Mouse (Mus musculus): ENCODE results near the gene Crlf3. TPM values are rescaled to one million over a fixed set of nuclear protein-coding genes. Genes with fewer than 3 reads are reported as not detected.

Crlf3 gene
- 1 to 10 TPM; 4.7 to 6.8 TPM for total RNA-seq (2021)
- long read RNA-seq, experiment 1, partial matches to known transcripts = 0 of 4 reads
- long read RNA-seq, experiment 1, other reads (novel, unspliced or antisense) = 1 of 4 reads
- long read RNA-seq, experiment 2, partial matches to known transcripts = 0 of 4 reads
- long read RNA-seq, experiment 2, other reads (novel, unspliced or antisense) = 1 of 4 reads

DNA sequence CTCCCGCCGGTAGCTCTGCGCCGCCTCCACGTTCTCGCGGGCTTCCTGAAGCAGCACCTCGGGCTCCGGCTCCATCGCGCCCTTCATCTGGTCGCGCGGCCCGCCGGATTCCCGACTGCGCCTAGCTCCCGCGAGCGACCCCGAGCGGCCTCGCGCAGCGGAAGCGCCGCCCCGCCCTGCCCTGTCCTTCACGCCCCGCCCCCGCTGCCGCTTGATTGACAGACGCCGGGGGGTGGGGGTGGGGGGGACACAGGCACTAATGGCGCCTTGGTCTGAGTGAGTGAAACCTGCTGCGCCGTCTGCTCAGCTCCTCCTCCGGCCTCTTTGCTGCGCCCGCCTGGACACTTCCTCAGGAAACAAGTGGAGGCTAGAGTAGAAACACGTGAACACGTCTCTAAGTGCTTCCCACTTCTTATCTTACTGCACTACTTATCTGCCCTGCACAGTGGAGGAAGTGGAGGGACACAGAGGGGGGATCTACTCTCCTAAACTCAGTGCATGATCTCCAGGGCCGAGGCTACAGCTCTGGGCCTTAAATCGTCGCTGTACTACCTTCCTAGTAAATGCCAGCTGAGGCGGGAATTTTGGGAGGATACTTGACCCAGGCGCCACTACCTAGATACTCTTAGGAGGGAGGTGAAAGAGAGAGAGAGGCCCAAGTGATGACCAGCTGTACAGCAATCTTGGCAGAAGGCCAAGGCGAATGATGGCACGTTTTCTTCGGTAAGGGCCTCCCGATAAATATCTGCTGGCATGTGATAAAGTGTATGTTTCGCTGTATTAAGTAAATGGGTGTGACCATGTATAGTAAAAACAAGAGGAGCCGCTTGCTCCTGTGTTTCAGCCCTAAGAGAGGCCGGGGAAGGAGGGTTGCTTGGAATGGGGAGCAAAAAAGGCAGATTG lies at the start of gene Crlf3:
Gene Crlf3, minus strand, starts transcription at position 166 of the 903 bp plus-strand sequence.
- intact Hi-C loops (cut with DNase I) = loop anchor here (5.0 kb wide), 1 partner anchor 39 kb away; no protein-coding TSS in a partner anchor
- peak; percentile 88 to 92 for DNase-seq

DNA sequence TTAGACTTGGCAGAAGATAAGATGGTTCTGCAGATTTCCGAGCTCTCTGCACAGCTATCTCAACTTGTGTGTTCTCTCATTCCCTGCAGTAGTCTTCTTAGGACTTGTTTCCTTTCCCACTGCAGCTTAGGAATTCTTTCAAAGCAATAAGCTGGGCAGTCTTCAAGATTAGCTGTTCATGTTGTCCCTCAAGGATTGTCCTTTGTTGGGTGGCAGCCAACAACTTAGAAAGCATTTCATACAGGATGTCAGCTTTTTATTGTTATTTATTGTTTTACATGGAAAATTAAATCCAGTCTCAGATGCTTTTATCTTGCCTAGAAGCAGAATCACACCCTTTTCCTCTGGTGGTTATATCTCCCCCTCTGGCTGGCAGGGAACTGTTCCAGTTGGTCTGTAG lies 35.6 kb upstream of the Crlf3 start:
- DNase-seq = no peak

DNA sequence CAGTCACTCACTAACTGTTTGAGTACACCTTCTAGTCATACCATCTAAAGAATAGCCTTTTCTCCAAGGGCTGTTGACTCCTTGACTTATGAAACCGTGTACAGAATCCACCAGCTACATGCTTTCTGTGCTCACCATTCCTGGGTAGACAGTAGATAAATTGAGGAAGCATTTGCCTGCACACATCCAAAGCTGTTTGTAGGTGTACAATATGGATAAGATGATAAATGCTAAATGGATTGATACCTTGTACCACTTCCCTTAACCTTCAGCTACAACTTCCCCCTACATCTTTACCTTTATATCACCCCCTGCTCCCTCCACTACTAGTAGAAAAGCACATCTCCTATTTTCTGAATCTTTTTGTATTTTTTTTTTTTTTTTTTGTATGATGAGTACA lies 23.6 kb upstream of the Crlf3 start:
- no peak for DNase-seq
- intact Hi-C loops (cut with DNase I) = no loop called here

More for the DNA sequence above, 35.6 kb upstream of the Crlf3 start:
- intact Hi-C loops (cut with DNase I) = no loop called here

DNA sequence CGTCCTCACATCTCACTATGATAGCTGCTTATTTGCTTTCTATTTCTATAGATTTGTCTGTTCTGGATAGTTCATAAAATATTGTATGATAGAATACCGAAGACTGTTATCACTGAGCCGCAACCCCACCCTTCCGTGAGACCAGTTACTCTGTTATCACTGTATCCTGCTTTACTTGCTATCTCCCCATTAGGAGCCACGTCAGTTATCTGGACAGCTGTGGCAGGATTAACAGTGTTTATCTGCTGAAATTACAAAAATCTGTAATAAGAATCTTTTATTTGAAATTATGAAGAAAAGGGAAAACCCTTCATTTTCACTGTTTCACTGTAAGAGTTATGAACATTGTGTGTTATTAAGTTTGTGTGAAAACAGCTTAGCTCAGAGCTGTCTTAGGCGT lies 20.5 kb upstream of the Crlf3 start:
- DNase-seq = no peak
- intact Hi-C loops (cut with DNase I) = no loop called here

DNA sequence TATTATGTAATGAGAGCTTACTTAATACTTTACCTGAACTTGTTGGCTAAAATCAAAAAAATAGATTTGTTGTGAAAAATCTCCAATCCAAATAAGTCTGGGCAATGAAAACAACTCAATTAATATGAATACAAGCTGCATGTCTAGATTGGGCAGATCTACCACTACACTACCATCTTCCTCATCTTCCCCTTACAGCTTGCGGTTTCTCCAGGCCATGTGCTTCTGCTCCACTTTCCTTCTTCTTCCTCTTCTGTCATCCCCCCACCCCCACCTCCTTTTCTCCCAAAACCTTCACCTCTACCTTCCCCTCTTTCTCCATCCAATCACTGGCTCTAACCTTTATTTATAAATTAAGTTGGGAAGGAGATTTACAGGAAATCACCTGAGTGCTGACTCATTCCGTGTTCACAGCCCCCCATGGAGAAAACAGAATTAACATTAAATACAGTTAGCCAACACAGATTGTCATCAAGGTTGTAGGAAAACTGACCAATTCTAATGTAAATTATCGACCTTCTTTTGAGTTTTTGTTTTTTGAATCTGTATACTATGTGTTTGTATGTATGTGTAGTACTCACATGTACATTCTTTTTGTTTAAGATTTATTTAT lies 17.8 kb upstream of the Crlf3 start:
- DNase-seq = no peak
- intact Hi-C loops (cut with DNase I) = no loop called here

DNA sequence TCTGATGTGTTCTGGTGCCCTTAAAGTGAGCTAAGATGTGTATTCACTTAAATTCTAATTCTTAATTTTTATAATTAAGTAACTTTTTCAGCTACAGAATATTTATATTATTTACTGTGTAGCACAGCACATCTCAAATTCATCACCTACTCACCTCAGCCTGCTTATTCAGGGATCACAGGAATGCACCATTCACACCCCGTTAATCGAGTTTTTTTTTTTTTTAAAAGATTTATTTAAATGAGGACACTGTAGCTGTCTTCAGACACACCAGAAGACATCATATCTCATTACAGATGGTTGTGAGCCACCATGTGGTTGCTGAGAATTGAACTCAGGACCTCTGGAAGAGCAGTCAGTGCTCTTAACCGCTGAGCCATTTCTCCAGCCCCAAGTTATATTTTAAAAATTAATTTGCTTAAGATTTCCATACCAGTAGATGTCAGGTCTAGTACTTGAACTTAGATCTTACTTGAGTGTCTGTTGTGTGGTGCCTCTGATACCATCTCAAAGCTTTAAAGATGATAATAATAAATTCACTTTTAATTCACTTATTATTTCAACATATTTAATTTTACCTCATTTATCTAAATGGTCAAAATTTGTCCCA lies 9.9 kb upstream of the Crlf3 start:
- DNase-seq = no peak
- intact Hi-C loops (cut with DNase I) = no loop called here

DNA sequence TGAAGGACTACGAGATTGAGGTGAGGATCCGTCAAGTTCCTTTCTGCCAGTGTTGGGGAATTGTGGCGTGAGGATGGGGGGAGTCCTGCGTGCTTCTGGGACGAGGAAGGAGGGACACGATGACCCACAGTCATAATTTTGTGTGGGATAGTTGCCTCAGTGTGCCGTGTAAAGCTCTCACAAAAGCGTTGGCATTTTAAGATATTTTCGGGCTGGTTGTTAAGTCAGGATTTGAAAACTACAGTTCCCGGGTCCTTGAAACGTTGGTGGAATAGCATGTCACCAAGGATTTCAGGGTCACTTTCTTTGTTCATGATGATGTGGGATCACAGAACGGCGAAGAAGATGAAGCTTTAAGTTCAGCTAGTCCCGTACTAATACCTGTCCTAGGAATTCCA lies 9.0 kb upstream of the Crlf3 start:
- intact Hi-C loops (cut with DNase I) = no loop called here
- no peak for DNase-seq

DNA sequence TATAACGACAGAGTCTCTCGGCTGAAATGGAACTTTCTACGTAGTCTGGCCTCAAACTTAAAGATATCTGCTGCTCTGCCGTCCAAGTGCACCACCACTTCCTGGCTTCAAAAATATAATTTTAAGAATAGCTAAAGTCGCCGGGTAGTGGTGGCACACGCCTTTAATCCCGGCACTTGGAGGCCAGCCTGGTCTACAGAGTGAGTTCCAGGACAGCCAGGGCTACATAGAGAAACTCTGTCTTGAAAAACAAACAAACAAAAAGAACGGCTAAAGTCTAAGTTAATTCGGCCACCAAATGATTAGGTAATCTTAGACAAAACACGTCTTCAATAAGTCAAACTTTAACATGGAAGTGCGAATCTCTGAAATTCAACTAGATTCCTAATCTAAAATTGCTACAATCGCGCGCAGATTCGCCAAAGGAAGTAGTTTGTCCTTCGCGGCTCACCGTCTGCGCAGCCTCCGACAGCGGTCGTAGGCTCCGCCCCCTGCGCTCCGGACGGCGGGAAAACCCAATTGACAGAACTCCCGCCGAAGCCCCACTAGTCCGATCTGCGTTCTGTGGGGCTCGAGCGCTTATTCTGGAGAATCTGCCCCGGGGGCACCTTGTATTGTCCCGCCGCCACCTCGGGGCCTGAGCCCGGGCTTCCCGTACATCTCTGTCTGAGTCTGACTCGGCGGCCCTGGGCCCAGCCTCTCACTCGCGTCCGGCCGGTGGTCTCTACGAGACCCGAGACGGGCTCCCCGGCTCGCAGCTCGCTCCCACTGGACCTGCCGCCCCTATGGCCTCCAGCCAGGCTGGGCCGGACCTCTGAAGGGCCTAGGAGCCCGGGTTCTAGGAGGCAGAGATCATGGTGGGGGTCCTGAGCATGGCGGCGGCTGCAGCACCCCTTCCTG lies 8.4 kb upstream of the Crlf3 start, which contains the start of gene Atad5:
Gene Atad5, plus strand, starts transcription at position 484 of the 900 bp plus-strand sequence.
- intact Hi-C loops (cut with DNase I) = no loop called here
- peak; percentile 84 to 86 for DNase-seq

DNA sequence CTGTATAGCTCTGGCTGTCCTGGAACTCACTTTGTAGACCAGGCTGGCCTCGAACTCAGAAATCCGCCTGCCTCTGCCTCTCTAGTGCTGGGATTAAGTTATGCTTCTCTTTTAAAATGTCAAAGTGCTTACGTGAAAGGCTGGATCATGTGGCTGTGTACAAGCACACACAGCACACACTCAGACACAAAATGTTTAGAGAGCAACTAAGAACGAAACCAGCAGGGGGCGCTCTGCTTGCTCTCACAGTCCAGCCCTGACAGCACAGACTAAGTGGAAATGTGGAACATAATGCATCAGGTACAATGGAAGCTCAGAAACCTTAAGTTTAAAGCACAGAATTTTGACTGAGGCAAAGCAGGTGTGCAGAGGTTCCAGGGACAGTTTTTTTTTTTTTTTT lies 6.1 kb upstream of the Crlf3 start:
- intact Hi-C loops (cut with DNase I) = no loop called here
- peak; percentile 62 to 67 for DNase-seq

DNA sequence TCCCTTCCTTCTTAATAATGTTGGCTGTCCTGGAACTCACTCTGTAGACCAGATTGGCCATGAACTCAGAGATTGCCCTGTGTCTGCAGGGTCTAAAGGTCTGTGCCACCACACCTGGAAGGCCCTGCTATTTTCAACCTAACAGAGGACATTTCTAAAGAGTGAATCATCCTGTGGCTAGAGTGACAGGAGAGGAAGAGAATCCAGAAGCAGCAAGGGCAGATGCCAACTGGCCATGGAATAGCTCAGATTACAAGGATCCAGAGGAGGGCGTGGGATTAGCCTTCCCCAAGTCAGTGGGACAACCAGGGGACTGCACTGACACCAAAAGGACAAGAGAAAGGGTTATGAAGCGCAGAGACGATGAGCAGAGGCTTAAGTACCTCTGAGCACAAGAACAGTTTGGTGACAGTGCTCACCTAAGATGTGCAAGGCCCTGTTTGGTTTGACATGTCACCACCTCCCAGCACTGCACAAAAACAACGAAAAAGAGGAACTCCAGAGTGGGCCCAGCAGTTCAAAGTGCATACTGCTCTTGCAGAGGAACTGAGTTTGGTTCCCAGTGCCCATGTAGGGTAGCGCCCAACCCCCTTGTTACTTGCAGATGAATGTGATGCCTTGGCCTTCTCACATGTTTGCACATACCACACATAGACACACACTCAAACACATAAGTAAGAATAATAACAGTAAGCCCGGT lies 4.7 kb upstream of the Crlf3 start:
- no peak for DNase-seq
- intact Hi-C loops (cut with DNase I) = no loop called here

DNA sequence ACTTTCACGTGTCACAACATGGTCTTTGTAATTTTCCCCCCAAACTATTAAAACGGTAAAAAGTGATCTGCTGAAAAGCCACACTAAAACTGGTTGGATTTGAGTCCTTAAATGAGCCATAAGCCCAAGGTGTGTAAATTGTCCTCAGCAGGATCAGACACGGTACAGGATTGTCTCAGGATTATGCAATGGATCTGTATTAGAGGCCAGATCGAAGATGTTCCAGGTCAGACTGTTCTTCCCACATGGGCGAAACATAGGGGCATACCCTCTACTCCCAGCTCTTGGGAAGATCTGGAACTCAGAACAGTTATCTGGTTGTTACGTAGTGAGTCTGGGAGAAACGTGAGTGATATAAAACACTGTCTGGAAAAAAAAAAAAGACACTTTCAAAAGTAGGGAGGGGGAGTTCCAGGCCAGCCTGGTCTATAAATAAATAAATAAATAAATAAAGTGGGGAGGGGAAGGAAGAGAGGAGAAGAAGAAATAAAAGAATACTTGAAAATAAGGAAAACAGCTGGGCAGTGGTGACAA lies 1.1 kb upstream of the Crlf3 start:
- intact Hi-C loops (cut with DNase I) = loop anchor here (5.0 kb wide), 1 partner anchor 40 kb away; no protein-coding TSS in a partner anchor
- no peak for DNase-seq

DNA sequence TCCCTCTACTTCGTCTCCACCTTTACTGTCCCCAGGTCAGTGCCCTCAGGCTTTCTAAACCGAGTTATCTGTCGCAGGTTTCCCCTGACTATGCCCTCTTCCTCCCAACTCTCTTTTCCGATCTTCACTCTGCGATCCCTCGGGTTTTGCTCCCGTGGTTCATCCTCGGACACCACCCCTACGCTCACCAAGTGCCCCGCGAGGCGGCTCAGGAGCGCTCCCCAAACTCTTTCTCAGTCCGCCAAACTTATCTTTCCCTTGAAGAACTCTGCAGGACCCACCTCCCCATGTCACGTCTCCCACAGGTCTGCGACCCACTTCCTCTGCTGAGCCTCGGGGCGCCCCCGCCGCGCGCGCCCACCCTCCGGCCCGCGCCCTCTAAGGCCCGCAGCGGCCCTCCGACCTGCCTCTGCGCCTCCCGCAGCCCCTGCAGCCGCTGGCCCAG lies 388 bp downstream of the Crlf3 start:
- no peak for DNase-seq
- intact Hi-C loops (cut with DNase I) = loop anchor here (5.0 kb wide), 1 partner anchor 38 kb away; no protein-coding TSS in a partner anchor

DNA sequence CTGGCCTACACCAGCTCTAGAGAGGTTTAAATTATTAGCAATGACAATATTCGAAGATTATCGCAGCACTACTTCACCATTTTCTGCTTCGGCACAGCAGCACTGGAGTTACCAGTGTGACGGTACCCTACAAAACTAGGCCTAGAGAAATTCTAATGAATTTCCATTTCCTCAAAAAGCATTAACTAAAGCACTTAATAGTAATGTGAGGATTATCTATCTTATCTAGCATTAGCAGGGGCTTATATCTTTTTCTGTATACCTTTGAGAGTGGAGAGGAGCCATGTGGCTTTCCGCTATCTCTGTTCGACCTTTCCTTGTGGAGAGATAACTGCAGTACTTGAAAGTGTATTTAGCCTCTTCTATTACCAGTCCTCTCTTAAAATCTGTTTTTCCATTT lies 1.0 kb downstream of the Crlf3 start:
- intact Hi-C loops (cut with DNase I) = loop anchor here (5.0 kb wide), 1 partner anchor 37 kb away; no protein-coding TSS in a partner anchor
- DNase-seq = no peak

DNA sequence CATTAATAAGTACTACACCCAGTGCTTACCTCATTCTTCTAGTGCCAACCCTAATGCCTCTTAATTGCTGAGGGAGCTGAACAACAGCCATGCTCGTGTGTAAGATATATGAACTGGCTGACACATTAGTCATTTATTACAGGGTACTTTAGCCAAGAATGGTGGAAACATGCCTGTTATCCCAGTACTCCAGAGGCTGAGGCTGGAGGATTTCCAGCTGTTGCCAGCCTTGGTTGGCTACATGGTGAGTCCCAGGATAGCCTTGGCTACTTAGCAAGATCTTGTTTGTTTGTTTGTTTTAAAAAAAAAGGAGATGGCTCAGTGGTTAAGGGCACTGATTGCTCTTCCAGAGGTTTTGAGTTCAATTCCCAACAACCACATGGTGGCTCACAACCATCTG lies 2.0 kb downstream of the Crlf3 start:
- intact Hi-C loops (cut with DNase I) = no loop called here
- no peak for DNase-seq

DNA sequence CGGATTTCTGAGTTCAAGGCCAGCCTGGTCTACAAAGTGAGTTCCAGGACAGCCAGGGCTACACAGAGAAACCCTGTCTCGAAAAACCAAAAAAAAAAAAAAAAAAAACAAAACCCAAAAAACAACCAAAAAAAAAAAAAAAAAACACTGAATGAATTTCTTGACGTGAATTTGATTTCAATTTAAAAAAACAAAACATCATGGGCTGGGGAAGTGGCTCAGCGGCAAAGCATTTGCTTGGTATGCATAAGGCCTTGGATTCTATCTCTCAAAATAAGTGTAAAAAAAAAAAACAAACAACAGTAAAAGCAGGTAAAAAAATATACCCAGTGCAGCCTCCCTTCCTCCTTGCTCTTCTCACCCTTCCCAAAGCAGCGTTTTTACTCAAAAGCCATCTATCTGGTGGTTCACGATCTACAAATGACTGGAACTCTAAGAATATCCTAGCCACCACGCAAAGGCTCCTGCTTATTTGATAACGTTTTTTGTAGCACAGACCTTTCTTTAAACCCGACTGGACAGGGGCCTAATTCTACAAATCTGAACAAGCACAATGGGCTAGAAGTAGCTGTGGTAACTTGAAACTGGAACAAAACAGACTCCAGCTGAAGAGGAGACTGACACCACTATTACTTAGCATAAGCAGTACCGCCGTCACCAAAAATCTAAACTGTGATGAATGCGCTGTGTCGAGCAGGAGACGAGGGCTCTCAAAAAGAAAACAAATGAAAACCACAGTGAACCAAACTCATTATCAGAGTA lies 2.8 kb downstream of the Crlf3 start:
- DNase-seq = no peak
- intact Hi-C loops (cut with DNase I) = no loop called here

DNA sequence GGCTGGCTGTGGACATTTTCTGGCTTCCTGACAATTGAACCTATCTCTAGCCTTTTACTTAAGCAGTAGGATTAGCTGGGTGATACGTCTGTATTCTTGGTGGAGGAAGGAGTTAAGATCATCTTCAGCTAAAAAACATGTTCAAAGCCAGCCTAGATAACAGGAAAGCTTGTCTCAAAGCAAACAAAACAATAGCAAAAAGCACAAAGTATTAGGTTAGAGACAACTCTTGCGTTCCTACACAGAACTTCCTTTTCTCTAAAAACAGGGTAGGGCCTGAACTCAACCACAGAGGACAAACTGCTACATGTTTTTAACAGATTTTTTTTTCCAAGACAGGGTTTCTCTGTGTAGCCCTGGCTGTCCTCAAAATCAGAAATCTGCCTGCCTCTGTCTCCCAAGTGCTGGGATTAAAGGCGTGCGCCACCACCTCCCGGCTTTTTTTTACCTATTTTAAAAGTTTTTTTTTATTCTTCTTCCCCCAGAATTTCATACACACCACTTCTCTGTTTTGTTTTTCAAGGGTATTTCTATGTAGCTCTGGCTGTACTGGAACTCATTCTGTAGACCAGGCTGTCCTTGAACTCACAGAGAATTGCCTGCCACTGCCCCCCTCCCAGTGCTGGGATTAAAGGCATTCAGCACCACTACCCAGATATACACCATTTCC lies 5.0 kb downstream of the Crlf3 start:
- DNase-seq = no peak
- intact Hi-C loops (cut with DNase I) = no loop called here

DNA sequence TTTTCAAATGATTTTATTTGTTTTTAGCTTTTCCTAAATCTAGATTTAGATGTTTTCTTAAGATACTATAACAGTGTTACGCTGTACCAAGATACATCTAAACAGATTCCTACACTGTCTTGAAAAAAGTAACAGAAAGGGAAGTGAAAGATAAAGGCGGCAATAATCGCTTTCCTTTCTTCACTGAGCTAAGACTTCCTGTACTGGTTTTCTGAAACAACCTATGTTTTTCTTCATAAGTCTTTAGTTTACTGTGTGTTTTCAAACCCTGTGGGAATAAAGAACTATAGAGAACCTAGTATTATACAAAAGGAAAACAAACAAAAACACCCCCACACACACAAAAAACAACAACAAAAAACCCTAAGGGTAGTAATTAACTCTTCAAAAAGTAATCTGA lies 8.4 kb downstream of the Crlf3 start:
- intact Hi-C loops (cut with DNase I) = no loop called here
- no peak for DNase-seq

DNA sequence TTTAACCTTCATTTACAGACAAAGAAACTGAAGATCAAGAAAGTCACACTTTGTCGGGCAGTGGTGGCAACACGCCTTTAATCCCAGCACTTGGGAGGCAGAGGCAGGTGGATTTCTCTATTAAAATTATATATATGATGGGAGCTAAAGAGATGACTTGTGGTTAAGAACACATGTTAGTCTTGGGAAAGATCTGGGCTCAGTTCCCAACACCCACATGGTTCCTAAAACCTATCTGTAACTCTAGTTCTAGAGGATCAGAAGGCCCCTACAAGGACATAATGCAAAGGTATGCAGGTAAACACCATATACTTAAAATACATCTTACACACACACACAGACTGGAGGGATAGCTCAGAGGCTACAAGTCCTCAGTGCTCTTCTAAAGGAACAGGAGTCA lies 9.8 kb downstream of the Crlf3 start:
- intact Hi-C loops (cut with DNase I) = no loop called here
- no peak for DNase-seq

All from gastrocnemius, postnatal 36 days (tissue).